Mouse (Mus musculus): ENCODE data around the gene Gm17651. TPM values are rescaled to one million over a fixed set of nuclear protein-coding genes. Genes with fewer than 3 reads are reported as not detected.

The Gm17651 gene
- polyA plus RNA-seq, 1 experiment from 2014 or later: not detected

GRCm38 (mm10) chr3:97667093-97667675 is 7.3 kb downstream of the Gm17651 start:
- Histone ChIP-seq H3K4me3 (replicated peaks) (no peak overlapping the region), H3K4me2 (replicated peaks) (no peak overlapping the region), H3K27ac (no peak overlapping the region), H3K9ac (replicated peaks) (no peak overlapping the region), H3K4me1 (replicated peaks) (no peaks in the 10 kb centered on the region), H3K27me3 (no peaks in the 10 kb centered on the region), H3K9me3 (no peaks in the 10 kb centered on the region), H3K36me3 (peaks cover 80% of the 10 kb centered on the region)
- 83% methylated on average over 14 of the region's 14 CpGs for WGBS
- no peak for ATAC-seq

- WGBS: 77% methylated on average over 8 of the region's 8 CpGs
- Histone ChIP-seq H3K27me3 (no peaks in the 10 kb centered on the region), H3K36me3 (peaks cover 71% of the 10 kb centered on the region), H3K27ac (no peak overlapping the region), H3K4me1 (replicated peaks) (no peaks in the 10 kb centered on the region), H3K9ac (replicated peaks) (no peak overlapping the region), H3K9me3 (no peaks in the 10 kb centered on the region), H3K4me2 (replicated peaks) (no peak overlapping the region), H3K4me3 (replicated peaks) (no peak overlapping the region)
- ATAC-seq: no peak
Measured at GRCm38 (mm10) chr3:97666154-97666553, 8.3 kb downstream of the Gm17651 start.

- no peak overlapping the region for H3K4me3 ChIP-seq (replicated peaks)
- peaks cover 65% of the 10 kb centered on the region for H3K36me3 ChIP-seq
- 89% methylated on average over 9 of the region's 9 CpGs for WGBS
- no peak overlapping the region for H3K27ac ChIP-seq
- no peaks in the 10 kb centered on the region for H3K9me3 ChIP-seq
- H3K4me2 ChIP-seq (replicated peaks): no peak overlapping the region
- no peak for ATAC-seq
- no peak overlapping the region for H3K9ac ChIP-seq (replicated peaks)
- no peaks in the 10 kb centered on the region for H3K4me1 ChIP-seq (replicated peaks)
- no peaks in the 10 kb centered on the region for H3K27me3 ChIP-seq
Measured at GRCm38 (mm10) chr3:97665525-97665924, 9.0 kb downstream of the Gm17651 start.

GRCm38 (mm10) chr3:97661206-97661605 is 13.3 kb downstream of the Gm17651 start:
- no peak overlapping the region for H3K9ac ChIP-seq (replicated peaks)
- peaks cover 26% of the 10 kb centered on the region for H3K36me3 ChIP-seq
- ATAC-seq: no peak
- H3K4me1 ChIP-seq (replicated peaks): peaks cover 15% of the 10 kb centered on the region
- no peaks in the 10 kb centered on the region for H3K9me3 ChIP-seq
- H3K4me3 ChIP-seq (replicated peaks): no peak overlapping the region
- no peak overlapping the region for H3K27ac ChIP-seq
- H3K27me3 ChIP-seq: no peaks in the 10 kb centered on the region
- 78% methylated on average over 8 of the region's 8 CpGs for WGBS
- H3K4me2 ChIP-seq (replicated peaks): no peak overlapping the region

- Histone ChIP-seq H3K36me3 (peaks cover 21% of the 10 kb centered on the region), H3K27ac (no peak overlapping the region), H3K9ac (replicated peaks) (0 out of 2 replicates have a peak overlapping the region, but pooled peaks have one; percentile 36), H3K9me3 (peaks cover 2% of the 10 kb centered on the region; the same call in 1 of the 2 replicates), H3K4me3 (replicated peaks) (no peak overlapping the region; the same call in 1 of the 2 replicates), H3K4me1 (replicated peaks) (peaks cover 15% of the 10 kb centered on the region), H3K27me3 (no peaks in the 10 kb centered on the region), H3K4me2 (replicated peaks) (peak overlapping the region; percentile 78; the same call in 1 of the 2 replicates)
- ATAC-seq: no peak
- 93% methylated on average over 7 of the region's 7 CpGs for WGBS
Measured at GRCm38 (mm10) chr3:97659746-97660145, 14.7 kb downstream of the Gm17651 start.

GRCm38 (mm10) chr3:97658426-97659193 is 15.9 kb downstream of the Gm17651 start:
- WGBS: under 1% methylated on average over 49 of the region's 50 CpGs
- H3K9me3 ChIP-seq: peaks cover 5% of the 10 kb centered on the region; the same call in 1 of the 2 replicates

GRCm38 (mm10) chr3:97657655-97658411 is 16.7 kb downstream of the Gm17651 start, which contains the start of gene Prkab2:
Gene Prkab2 (plus strand): TSS chr3:97658193.
- Histone ChIP-seq H3K36me3 (peaks cover 5% of the 10 kb centered on the region; the same call in 1 of the 2 replicates), H3K9me3 (peaks cover 5% of the 10 kb centered on the region; the same call in 1 of the 2 replicates), H3K4me2 (replicated peaks) (peak within 1 kb of the TSS; percentile 78), H3K4me3 (replicated peaks) (peak within 1 kb of the TSS; percentile 81), H3K9ac (replicated peaks) (peak within 1 kb of the TSS; percentile 81), H3K27ac (peak within 1 kb of the TSS; percentile 51), H3K27me3 (no peaks in the 10 kb centered on the region), H3K4me1 (replicated peaks) (peaks cover 15% of the 10 kb centered on the region)
- ATAC-seq: peak; percentile 96
- 2% methylated on average over 51 of the region's 51 CpGs for WGBS

More at GRCm38 (mm10) chr3:97658426-97659193, 15.9 kb downstream of the Gm17651 start:
- Histone ChIP-seq H3K4me2 (replicated peaks) (peak overlapping the region; percentile 78), H3K4me1 (replicated peaks) (peaks cover 15% of the 10 kb centered on the region), H3K27ac (peak overlapping the region; percentile 51), H3K4me3 (replicated peaks) (peak overlapping the region; percentile 81), H3K27me3 (no peaks in the 10 kb centered on the region), H3K36me3 (peaks cover 10% of the 10 kb centered on the region), H3K9ac (replicated peaks) (peak overlapping the region; percentile 81)
- ATAC-seq: peak; percentile 2

GRCm38 (mm10) chr3:97654901-97655300 is 19.6 kb downstream of the Gm17651 start:
- Histone ChIP-seq H3K9me3 (peaks cover 5% of the 10 kb centered on the region; the same call in 1 of the 2 replicates), H3K4me1 (replicated peaks) (peaks cover 12% of the 10 kb centered on the region), H3K4me2 (replicated peaks) (no peak overlapping the region), H3K4me3 (replicated peaks) (no peak overlapping the region), H3K36me3 (no peaks in the 10 kb centered on the region), H3K27me3 (no peaks in the 10 kb centered on the region), H3K27ac (no peak overlapping the region), H3K9ac (replicated peaks) (no peak overlapping the region)
- 84% methylated on average over 8 of the region's 8 CpGs for WGBS
- no peak for ATAC-seq

- Histone ChIP-seq H3K4me2 (replicated peaks) (no peak overlapping the region), H3K4me1 (replicated peaks) (peaks cover 1% of the 10 kb centered on the region), H3K27ac (no peak overlapping the region), H3K9ac (replicated peaks) (no peak overlapping the region), H3K27me3 (no peaks in the 10 kb centered on the region), H3K4me3 (replicated peaks) (no peak overlapping the region), H3K36me3 (no peaks in the 10 kb centered on the region), H3K9me3 (peaks cover 5% of the 10 kb centered on the region; the same call in 1 of the 2 replicates)
- 92% methylated on average over 5 of the region's 5 CpGs for WGBS
- no peak for ATAC-seq
Measured at GRCm38 (mm10) chr3:97653781-97654180, 20.7 kb downstream of the Gm17651 start.

- no peaks in the 10 kb centered on the region for H3K36me3 ChIP-seq
- H3K27me3 ChIP-seq: no peaks in the 10 kb centered on the region
- H3K4me1 ChIP-seq (replicated peaks): no peaks in the 10 kb centered on the region
- no peak overlapping the region for H3K9ac ChIP-seq (replicated peaks)
- 86% methylated on average over 10 of the region's 10 CpGs for whole genome bisulfite sequencing
- no peak for ATAC-seq
- H3K27ac ChIP-seq: no peak overlapping the region
- no peak overlapping the region for H3K4me2 ChIP-seq (replicated peaks)
- H3K4me3 ChIP-seq (replicated peaks): no peak overlapping the region
- H3K9me3 ChIP-seq: peaks cover 5% of the 10 kb centered on the region; the same call in 1 of the 2 replicates
Measured at GRCm38 (mm10) chr3:97651604-97652003, 22.9 kb downstream of the Gm17651 start.

- H3K4me1 ChIP-seq (replicated peaks): no peaks in the 10 kb centered on the region
- H3K9ac ChIP-seq (replicated peaks): no peak overlapping the region
- H3K36me3 ChIP-seq: no peaks in the 10 kb centered on the region
- WGBS: 86% methylated on average over 6 of the region's 6 CpGs
- H3K27ac ChIP-seq: no peak overlapping the region
- H3K4me2 ChIP-seq (replicated peaks): no peak overlapping the region
- no peak for ATAC-seq
- H3K27me3 ChIP-seq: no peaks in the 10 kb centered on the region
- no peak overlapping the region for H3K4me3 ChIP-seq (replicated peaks)
- peaks cover under 1% of the 10 kb centered on the region; the same call in 1 of the 2 replicates for H3K9me3 ChIP-seq
Measured at GRCm38 (mm10) chr3:97649469-97649868, 25.0 kb downstream of the Gm17651 start.

All from midbrain, embryonic 13.5 days (tissue).